Mouse (Mus musculus): Measurements from ENCODE around the gene Anapc7.

Gene Anapc7

GRCm38 (mm10) chr5:122421271-122422068 lies at the start of gene Anapc7:
TSS of gene Anapc7 (plus strand) at chr5:122421693.
- in situ Hi-C loops (cut with MboI, MseI), result no loop called here

GRCm38 (mm10) chr5:122372192-122372769 lies 49.2 kb upstream of the Anapc7 start, which contains the start of gene Fam216a:
TSS of gene Fam216a (minus strand) at chr5:122372364.
- in situ Hi-C loops (cut with MboI, MseI), result no loop called here

DNA sequence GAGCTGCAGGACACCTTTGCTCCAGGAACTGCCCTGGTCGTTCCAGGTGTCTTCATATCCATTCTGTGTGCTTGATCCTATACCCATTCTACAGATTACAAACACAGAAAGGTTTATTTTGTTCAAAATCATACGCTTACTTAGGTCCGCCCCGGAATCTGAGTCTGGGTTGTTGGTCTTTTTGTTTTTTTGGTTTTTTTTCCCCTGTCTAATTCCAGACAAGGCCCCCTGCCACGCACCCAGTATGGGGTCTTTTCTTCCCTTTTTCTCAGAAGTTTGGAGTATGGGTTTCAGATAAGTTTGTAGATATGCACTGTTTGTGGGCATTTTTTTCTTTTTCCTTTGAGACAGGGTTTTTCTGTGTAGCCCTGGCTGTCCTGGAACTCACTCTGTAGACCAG lies 48.6 kb upstream of the Anapc7 start:
- in situ Hi-C loops (cut with MboI, MseI), result no loop called here

DNA sequence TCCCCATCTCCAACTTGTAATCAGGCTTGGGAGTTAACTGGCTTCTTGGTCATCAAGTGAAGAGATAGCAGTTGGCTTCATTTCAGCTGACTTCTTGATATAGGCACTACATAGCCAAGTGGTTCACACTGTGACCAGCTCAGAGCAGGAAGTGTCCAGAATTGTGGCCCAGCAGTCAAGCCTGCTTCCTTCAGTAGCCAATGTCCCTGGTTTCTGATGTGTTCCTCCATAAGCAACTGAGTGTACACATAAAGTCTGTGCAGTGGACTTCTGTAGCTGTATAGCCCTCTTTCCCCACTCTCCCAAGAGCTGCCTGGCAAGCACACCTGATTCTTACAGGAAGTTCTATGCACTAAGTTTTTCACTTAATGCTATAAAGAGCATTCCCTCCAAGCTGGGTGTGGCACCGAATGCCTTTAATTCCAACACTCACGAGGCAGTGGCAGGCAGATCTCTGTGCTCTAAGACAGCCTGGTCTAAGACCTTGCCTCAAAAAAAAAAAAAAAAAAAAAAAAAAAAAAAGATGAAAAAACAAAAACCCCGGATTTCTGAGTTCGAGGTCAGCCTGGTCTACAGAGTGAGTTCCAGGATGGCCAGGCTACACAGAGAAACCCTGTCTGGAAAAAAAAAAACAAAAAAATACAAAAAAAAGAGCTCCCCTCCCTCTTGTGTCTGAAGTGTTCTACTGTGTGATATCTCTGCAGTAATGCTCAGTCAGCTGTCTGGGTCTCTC lies 44.2 kb upstream of the Anapc7 start:
- in situ Hi-C loops (cut with MboI, MseI), result no loop called here

- in situ Hi-C loops (cut with MboI, MseI), result no loop called here
Observed at GRCm38 (mm10) chr5:122378171-122378570, 43.3 kb upstream of the Anapc7 start.

DNA sequence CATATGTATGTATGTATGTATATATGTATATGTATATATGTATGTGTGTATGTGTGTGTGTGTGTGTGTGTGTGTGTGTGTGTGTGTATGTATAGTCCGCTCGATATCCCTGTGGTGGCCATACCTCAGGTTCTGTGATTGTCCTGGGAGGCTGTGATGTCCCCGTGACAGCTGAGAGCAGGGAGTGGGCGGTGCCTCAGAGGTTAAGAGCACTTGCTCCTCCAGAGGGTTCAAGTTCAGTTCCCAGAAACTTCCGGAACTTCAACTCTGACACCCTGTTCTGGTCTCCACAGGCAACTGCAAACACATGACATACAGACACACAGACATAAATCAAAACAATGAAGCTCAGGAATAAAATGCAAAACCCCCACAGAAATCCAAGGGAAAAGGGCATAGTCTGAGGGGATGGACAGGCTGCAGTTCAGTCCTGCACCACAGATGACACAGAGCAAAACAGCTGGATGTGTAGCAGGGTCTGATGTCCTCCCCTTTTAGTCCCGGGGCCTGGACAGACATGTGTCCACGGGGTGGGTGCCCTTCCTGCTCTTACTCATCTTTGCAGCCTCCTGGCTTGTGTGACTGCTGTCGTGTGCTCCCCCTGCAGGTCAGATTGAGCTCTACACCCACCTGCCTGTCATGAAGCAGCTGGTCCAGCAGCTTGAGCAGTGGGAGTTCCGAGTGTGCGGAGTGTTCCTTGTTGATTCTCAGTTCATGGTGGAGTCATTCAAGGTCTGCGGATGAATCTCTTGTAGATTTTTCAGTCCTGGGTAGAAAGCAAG lies 41.9 kb upstream of the Anapc7 start:
- in situ Hi-C loops (cut with MboI, MseI), result no loop called here

DNA sequence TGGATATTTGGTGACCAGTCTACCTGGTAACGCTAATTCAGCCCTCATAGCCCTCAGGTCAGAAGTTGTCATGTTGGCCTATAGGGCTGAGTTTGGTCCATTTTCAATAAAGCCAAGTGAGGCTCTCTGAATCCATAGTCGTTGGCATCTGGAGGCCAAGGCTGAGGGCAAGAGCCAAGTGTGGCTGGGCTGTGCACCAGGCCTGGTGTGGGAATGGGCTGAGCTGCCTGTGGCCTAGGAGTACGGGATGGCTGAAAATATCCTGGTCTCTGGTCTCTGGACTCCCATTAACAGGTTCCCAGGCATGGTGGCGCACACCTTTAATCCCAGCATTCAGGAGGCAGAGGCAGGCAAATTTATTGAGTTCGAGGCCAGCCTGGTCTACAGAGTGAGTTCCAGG lies 31.5 kb upstream of the Anapc7 start:
- in situ Hi-C loops (cut with MboI, MseI), result no loop called here

DNA sequence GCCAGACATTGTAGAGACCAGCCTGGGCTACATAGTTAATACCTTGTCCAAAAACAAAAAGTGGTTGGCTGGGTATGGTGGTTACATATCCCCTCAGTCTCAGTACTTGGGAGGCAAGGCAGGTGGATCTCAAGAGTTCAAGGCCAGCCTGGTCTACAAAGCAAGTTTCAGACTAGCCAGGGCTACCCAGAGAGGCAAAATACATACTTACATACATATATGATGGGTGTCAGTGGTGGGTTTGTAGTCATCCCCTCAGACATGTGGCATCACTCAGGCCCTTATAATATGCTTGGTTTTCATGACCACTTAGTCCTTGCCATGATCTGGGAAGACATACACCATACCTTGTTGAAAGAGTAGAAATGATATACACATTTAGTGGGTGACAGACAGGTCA lies 30.8 kb upstream of the Anapc7 start:
- in situ Hi-C loops (cut with MboI, MseI), result no loop called here

- in situ Hi-C loops (cut with MboI, MseI), result no loop called here
Observed at GRCm38 (mm10) chr5:122391178-122391785, 30.2 kb upstream of the Anapc7 start.

DNA sequence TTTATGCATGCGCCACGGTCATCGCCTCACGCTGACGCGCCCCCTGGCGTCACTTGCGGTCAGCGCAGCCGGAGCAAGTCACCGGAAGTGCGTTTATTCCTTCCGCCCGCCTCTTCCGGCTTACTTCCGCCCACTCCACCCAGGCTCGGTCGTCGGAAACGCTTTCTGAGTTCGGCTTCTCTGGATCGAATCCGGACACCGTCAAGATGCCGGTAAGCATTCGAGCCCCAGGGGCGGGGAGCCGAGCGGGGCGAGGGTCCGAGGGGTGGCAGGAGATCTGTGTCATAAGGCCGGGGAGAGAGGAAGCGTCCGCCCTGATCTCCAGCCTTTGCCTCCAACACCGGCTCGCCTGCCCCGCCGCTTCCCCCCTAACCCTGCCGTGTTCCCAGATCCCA lies 29.7 kb upstream of the Anapc7 start, which contains the start of gene Arpc3:
Arpc3 (plus strand) TSS at position 93 of the 395 bp plus-strand sequence.
- in situ Hi-C loops (cut with MboI, MseI), result no loop called here

- in situ Hi-C loops (cut with MboI, MseI), result no loop called here
Observed at GRCm38 (mm10) chr5:122392227-122393004, 29.1 kb upstream of the Anapc7 start.

- in situ Hi-C loops (cut with MboI, MseI), result no loop called here
Observed at GRCm38 (mm10) chr5:122393887-122394286, 27.6 kb upstream of the Anapc7 start.

- in situ Hi-C loops (cut with MboI, MseI), result no loop called here
Observed at GRCm38 (mm10) chr5:122396791-122397190, 24.7 kb upstream of the Anapc7 start.

DNA sequence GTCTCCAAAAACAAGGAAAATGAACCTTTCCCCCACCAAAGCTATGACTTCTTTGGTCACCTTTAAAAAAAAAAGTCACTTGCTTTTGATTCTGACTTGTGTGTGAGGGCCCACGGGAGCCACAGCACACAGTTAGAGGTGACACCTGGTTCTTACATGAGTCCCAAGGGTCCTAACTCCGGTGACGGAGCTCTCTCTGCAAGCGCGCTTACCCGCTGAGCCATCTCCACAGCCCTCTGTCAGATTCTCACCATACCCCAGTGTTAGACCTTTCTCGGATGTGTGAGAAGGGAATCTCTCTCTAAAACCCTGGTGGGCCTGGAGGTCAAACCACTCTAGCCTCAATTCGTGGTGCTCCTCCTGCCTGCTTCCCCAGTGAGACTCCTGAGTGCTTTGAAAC lies 24.0 kb upstream of the Anapc7 start:
- in situ Hi-C loops (cut with MboI, MseI), result no loop called here

DNA sequence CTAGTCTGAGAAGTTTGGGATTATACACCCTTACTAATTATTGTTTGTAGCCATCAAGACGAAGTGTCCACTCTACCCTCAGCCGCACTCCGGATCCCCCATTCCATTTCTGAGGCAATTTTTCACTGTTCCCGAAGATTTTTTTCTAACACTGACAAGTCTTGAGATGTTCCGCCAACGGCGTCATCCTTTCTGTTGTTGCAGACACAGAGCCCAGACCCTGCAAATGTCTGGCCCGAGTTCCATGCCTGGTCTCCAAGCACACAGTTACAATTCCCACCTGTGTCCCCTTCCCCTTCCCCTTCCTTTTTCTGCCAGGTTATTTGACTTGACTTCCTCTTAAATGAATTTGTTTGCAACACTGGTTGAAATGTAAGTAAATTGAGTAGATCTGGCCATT lies 21.6 kb upstream of the Anapc7 start:
- in situ Hi-C loops (cut with MboI, MseI), result no loop called here

DNA sequence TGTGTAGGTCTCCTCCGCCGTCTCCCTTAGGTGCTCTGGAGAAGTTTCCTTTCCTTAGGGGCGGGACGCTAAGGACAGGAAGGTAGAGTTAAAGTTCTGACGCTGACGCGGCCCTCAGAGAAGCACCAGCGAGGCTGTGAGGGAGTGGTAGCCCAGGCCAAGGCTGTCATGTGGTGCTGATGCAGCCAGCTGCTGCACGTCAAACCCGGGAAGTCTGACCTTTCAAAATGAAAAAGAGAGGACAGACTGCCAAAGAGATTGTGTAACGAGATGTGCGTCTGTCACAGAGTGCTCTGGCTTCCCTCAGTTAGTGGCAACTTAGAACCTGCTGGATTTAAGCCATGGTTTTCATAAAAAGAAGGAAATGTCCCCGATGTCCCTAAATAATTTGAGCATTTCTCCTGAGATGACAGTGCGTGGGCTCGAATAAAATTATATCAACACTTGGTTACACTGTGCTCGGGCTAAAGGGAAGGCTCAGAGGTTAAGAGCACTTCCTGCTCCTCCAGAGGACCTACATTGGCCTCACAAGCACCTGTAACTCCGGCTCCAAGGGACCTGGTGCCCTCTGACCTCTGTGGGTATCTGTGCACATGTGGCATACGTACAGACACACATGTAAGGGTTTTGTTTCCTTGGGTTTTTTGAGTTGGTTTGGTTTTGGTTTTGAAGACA lies 20.7 kb upstream of the Anapc7 start:
- in situ Hi-C loops (cut with MboI, MseI), result no loop called here

GRCm38 (mm10) chr5:122401303-122401640 lies 20.2 kb upstream of the Anapc7 start:
- in situ Hi-C loops (cut with MboI, MseI), result no loop called here

DNA sequence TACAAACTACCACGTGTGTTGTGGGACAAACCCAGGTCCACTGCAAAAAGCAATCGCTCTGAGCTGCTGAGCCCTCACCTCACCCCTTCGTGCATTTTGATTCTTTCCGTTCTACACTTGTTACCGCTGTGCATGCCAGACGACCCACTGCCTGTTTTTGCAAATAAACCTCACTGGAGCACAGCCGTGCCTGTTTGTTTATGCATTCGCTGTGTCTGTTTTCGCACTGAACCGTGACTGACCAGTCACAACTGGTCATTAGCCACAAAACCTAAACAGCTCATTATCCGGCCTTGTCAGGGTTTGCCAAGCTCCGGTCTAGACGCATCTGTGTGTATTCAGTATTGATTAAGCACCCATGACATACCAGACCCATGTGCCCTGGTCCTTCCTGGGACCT lies 19.3 kb upstream of the Anapc7 start:
- in situ Hi-C loops (cut with MboI, MseI), result no loop called here

DNA sequence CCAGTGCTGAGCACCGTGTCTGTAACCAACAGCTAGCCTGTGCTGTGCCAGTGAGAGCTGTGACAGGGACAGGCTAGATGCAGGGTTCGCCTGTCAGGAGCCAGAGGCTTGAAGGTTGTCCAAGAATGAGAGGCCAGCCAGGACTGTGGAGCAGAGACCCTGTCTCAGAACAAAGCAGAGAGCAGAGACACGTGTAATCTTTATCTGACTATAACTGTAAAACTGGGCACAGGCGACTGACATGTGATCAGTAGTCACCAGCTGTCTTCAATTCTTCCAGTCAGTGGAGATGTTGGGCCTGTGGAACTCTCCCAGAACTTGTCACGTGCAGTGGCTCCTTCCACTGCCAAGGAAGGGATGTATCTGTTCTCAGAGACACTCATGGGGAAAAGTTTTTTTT lies 18.7 kb upstream of the Anapc7 start:
- in situ Hi-C loops (cut with MboI, MseI), result no loop called here

- in situ Hi-C loops (cut with MboI, MseI), result no loop called here
Observed at GRCm38 (mm10) chr5:122403362-122403761, 18.1 kb upstream of the Anapc7 start.
